Mouse (Mus musculus) WW6 (cell line): Measurements from ENCODE around the gene Sez6.

Source experiments
- DNase-seq: peaks from one replicate; pipeline ENCODE4 v3.0.0-alpha.2; 2013; ENCODE audit warnings: low read depth, low spot score

Sez6 gene

GRCm38 (mm10) chr11:77981609-77982440 lies 51.2 kb downstream of the Sez6 start:
- peak; percentile 100 for DNase-seq

GRCm38 (mm10) chr11:77982441-77982905 lies 51.9 kb downstream of the Sez6 start, which contains the start of gene Phf12:
TSS of gene Phf12 (plus strand) at chr11:77982754.
- peak; percentile 100 for DNase-seq

GRCm38 (mm10) chr11:77983191-77983936 lies 52.8 kb downstream of the Sez6 start:
- no peak for DNase-seq

- DNase-seq: no peak
These were observed 53.6 kb downstream of the Sez6 start for GRCm38 (mm10) chr11:77983937-77984835.

- no peak for DNase-seq
These were observed 54.2 kb downstream of the Sez6 start for GRCm38 (mm10) chr11:77984836-77985231.

- no peak for DNase-seq
These were observed 55.0 kb downstream of the Sez6 start for GRCm38 (mm10) chr11:77985541-77986065.

GRCm38 (mm10) chr11:77989071-77989690 lies 58.6 kb downstream of the Sez6 start:
- no peak for DNase-seq

GRCm38 (mm10) chr11:77995556-77995955 lies 65.0 kb downstream of the Sez6 start:
- DNase-seq: no peak

- no peak for DNase-seq
These were observed 75.8 kb downstream of the Sez6 start for GRCm38 (mm10) chr11:78006446-78006845.

GRCm38 (mm10) chr11:78019676-78020075 lies 89.1 kb downstream of the Sez6 start:
- DNase-seq: no peak

- no peak for DNase-seq
These were observed 93.0 kb downstream of the Sez6 start for GRCm38 (mm10) chr11:78023607-78024006.
